In genomic region chr3:146945887-146946286, GRCm38 (mm10) we compare ENCODE assay signal across 8 mouse cellular contexts.
DNase-seq lines count a peak whose midpoint lies in the region; ATAC-seq lines count a peak whose summit lies in the region.

No protein-coding gene starts in this region.

- intact Hi-C loops in left cerebral cortex, postnatal 14 days (cut with DNase I) = loop anchor here (10.0 kb wide), 2 partner anchors 151 to 621 kb away; no protein-coding TSS in a partner anchor

- H3K4me2 ChIP-seq in intestine, embryonic 15.5 days (replicated peaks) = peak overlapping the region; percentile 76

- no peaks in the 10 kb centered on the region for H3K9me3 ChIP-seq in intestine, embryonic 15.5 days

- under 1% methylated on average over 13 of the region's 13 CpGs for WGBS in intestine, embryonic 15.5 days

- no peak overlapping the region for H3K27ac ChIP-seq in intestine, embryonic 15.5 days

- H3K4me1 ChIP-seq in intestine, embryonic 15.5 days (replicated peaks) = no peaks in the 10 kb centered on the region

- no peaks in the 10 kb centered on the region for H3K36me3 ChIP-seq in intestine, embryonic 15.5 days

- ATAC-seq in intestine, embryonic 15.5 days = peak; percentile 81
- ATAC-seq in megakaryocyte-erythroid progenitor cell, adult 5-6 weeks (replicated peaks; ENCODE audit: low FRiP score, low TSS enrichment, poor library complexity, severe bottlenecking) = peak; percentile 91

- H3K9ac ChIP-seq in intestine, embryonic 15.5 days = peak overlapping the region; percentile 41; the same call in 1 of the 2 replicates

- peak; percentile 7 for DNase-seq in ovary, postnatal 10 days (ENCODE audit: low spot score)
- DNase-seq in ovary, adult 18-20 months (ENCODE audit: low spot score) = no peak
- DNase-seq in embryo, embryonic 10.5 days (ENCODE audit: low spot score) = peak; percentile 88
- DNase-seq in gastrocnemius, postnatal 25 days = peak; percentile 8
- peak; percentile 76 to 82 for DNase-seq in left cerebral cortex, postnatal 14 days (ENCODE audit: low spot score in 2 of 2)
- DNase-seq in right cerebral cortex, postnatal 4 days = peak; percentile 73

- H3K4me3 ChIP-seq in intestine, embryonic 15.5 days (replicated peaks) = peak overlapping the region; percentile 40

- no peaks in the 10 kb centered on the region for H3K27me3 ChIP-seq in intestine, embryonic 15.5 days (replicated peaks)
